Mouse (Mus musculus) T-helper 17 cell (primary cell): Measurements from ENCODE around the gene BC048679.

ENCODE experiments used
- in situ Hi-C, 2 experiments: fragments of 300-600 bp; cut with MboI, MseI; formaldehyde crosslinking; loops; 1 replicate in 1 of 2; 2 replicates in 1 of 2; pipeline ENCODE4 v1.15.1; 2025; ENCODE audit warnings: high pct_unique_total_duplicates in 2 of 2

BC048679 gene

GRCm38 (mm10) chr7:81476833-81477232 is 21.2 kb downstream of the BC048679 start:
- in situ Hi-C loops = no loop called here

- in situ Hi-C loops = no loop called here
Measured at GRCm38 (mm10) chr7:81475221-81475620, 22.9 kb downstream of the BC048679 start.

GRCm38 (mm10) chr7:81464906-81465450 is 33.1 kb downstream of the BC048679 start:
- in situ Hi-C loops = no loop called here

- in situ Hi-C loops = no loop called here
Measured at GRCm38 (mm10) chr7:81464116-81464515, 34.0 kb downstream of the BC048679 start.

- in situ Hi-C loops = no loop called here
Measured at GRCm38 (mm10) chr7:81462815-81463214, 35.3 kb downstream of the BC048679 start.

- in situ Hi-C loops = no loop called here
Measured at GRCm38 (mm10) chr7:81455155-81455651, 42.9 kb downstream of the BC048679 start, which contains the start of gene Cpeb1. Cpeb1 (minus strand) TSS chr7:81455465.

- in situ Hi-C loops = no loop called here
Measured at GRCm38 (mm10) chr7:81454331-81455039, 43.6 kb downstream of the BC048679 start.

GRCm38 (mm10) chr7:81453443-81454274 is 44.4 kb downstream of the BC048679 start:
- in situ Hi-C loops = no loop called here

GRCm38 (mm10) chr7:81452971-81453441 is 45.1 kb downstream of the BC048679 start:
- in situ Hi-C loops = no loop called here
